Mouse (Mus musculus): ENCODE results near the gene Ndufs8. TPM values are rescaled to one million over a fixed set of nuclear protein-coding genes. Genes with fewer than 3 reads are reported as not detected.

The Ndufs8 gene
- total RNA-seq, 2 experiments from 2014 or later, result 129 to 133 TPM

GRCm38 (mm10) chr19:3898952-3899351 is 13.6 kb downstream of the Ndufs8 start:
- intact Hi-C loops (cut with DNase I), result no loop called here
- no peak overlapping the region for H3K27ac ChIP-seq
- H3K4me3 ChIP-seq, result no peak overlapping the region
- DNase-seq (ENCODE audit: extremely low spot score in 1 of 2, low spot score in 2 of 2), result no peak
- TF ChIP-seq CTCF (IDR thresholded peaks at IDR 0.05), result no peak

GRCm38 (mm10) chr19:3897557-3897956 is 15.0 kb downstream of the Ndufs8 start:
- no peak for DNase-seq (ENCODE audit: extremely low spot score in 1 of 2, low spot score in 2 of 2)
- no peak overlapping the region for H3K4me3 ChIP-seq
- intact Hi-C loops (cut with DNase I), result no loop called here
- no peak for TF ChIP-seq CTCF (IDR thresholded peaks at IDR 0.05)
- no peak overlapping the region for H3K27ac ChIP-seq

GRCm38 (mm10) chr19:3896208-3896607 is 16.4 kb downstream of the Ndufs8 start:
- intact Hi-C loops (cut with DNase I), result no loop called here
- DNase-seq (ENCODE audit: extremely low spot score in 1 of 2, low spot score in 2 of 2), result no peak
- Histone ChIP-seq H3K27ac (peak overlapping the region; percentile 30), H3K4me3 (no peak overlapping the region)
- TF ChIP-seq CTCF (IDR thresholded peaks at IDR 0.05), result no peak

GRCm38 (mm10) chr19:3895171-3895631 is 17.4 kb downstream of the Ndufs8 start:
- H3K27ac ChIP-seq, result peak overlapping the region; percentile 44
- no peak overlapping the region for H3K4me3 ChIP-seq
- no peak for TF ChIP-seq CTCF (IDR thresholded peaks at IDR 0.05)
- intact Hi-C loops (cut with DNase I), result no loop called here
- no peak for DNase-seq (ENCODE audit: extremely low spot score in 1 of 2, low spot score in 2 of 2)

GRCm38 (mm10) chr19:3894294-3894693 is 18.3 kb downstream of the Ndufs8 start:
- DNase-seq (ENCODE audit: extremely low spot score in 1 of 2, low spot score in 2 of 2), result no peak
- no peak for TF ChIP-seq CTCF (IDR thresholded peaks at IDR 0.05)
- intact Hi-C loops (cut with DNase I), result no loop called here
- Histone ChIP-seq H3K27ac (no peak overlapping the region), H3K4me3 (no peak overlapping the region)

GRCm38 (mm10) chr19:3893545-3894116 is 18.9 kb downstream of the Ndufs8 start:
- TF ChIP-seq CTCF (IDR thresholded peaks at IDR 0.05), result no peak
- DNase-seq (ENCODE audit: extremely low spot score in 1 of 2, low spot score in 2 of 2), result no peak

GRCm38 (mm10) chr19:3890181-3890580 is 22.4 kb downstream of the Ndufs8 start:
- DNase-seq (ENCODE audit: extremely low spot score in 1 of 2, low spot score in 2 of 2), result no peak
- peak; percentile 13 for TF ChIP-seq CTCF (IDR thresholded peaks at IDR 0.05)
- H3K27ac ChIP-seq, result no peak overlapping the region
- intact Hi-C loops (cut with DNase I), result no loop called here
- no peak overlapping the region for H3K4me3 ChIP-seq

More at GRCm38 (mm10) chr19:3893545-3894116, 18.9 kb downstream of the Ndufs8 start:
- H3K4me3 ChIP-seq, result no peak overlapping the region
- H3K27ac ChIP-seq, result no peak overlapping the region
- intact Hi-C loops (cut with DNase I), result no loop called here

GRCm38 (mm10) chr19:3889096-3889495 is 23.5 kb downstream of the Ndufs8 start:
- Histone ChIP-seq H3K27ac (no peak overlapping the region), H3K4me3 (no peak overlapping the region)
- no peak for DNase-seq (ENCODE audit: extremely low spot score in 1 of 2, low spot score in 2 of 2)
- no peak for TF ChIP-seq CTCF (IDR thresholded peaks at IDR 0.05)
- intact Hi-C loops (cut with DNase I), result no loop called here

GRCm38 (mm10) chr19:3884325-3884990 is 28.1 kb downstream of the Ndufs8 start:
- no peak for TF ChIP-seq CTCF (IDR thresholded peaks at IDR 0.05)
- Histone ChIP-seq H3K27ac (no peak overlapping the region), H3K4me3 (no peak overlapping the region)
- intact Hi-C loops (cut with DNase I), result no loop called here
- DNase-seq (ENCODE audit: extremely low spot score in 1 of 2, low spot score in 2 of 2), result no peak

- intact Hi-C loops (cut with DNase I), result no loop called here
- DNase-seq (ENCODE audit: extremely low spot score in 1 of 2, low spot score in 2 of 2), result no peak
- TF ChIP-seq CTCF (IDR thresholded peaks at IDR 0.05), result no peak
- no peak overlapping the region for H3K27ac ChIP-seq
- no peak overlapping the region for H3K4me3 ChIP-seq
These were observed 30.4 kb downstream of the Ndufs8 start for GRCm38 (mm10) chr19:3882214-3882613.

GRCm38 (mm10) chr19:3880054-3880848 is 32.3 kb downstream of the Ndufs8 start:
- intact Hi-C loops (cut with DNase I), result no loop called here
- no peak for TF ChIP-seq CTCF (IDR thresholded peaks at IDR 0.05)
- H3K27ac ChIP-seq, result no peak overlapping the region
- H3K4me3 ChIP-seq, result no peak overlapping the region
- DNase-seq (ENCODE audit: extremely low spot score in 1 of 2, low spot score in 2 of 2), result no peak

GRCm38 (mm10) chr19:3875045-3875444 is 37.5 kb downstream of the Ndufs8 start:
- no peak for TF ChIP-seq CTCF (IDR thresholded peaks at IDR 0.05)
- H3K4me3 ChIP-seq, result no peak overlapping the region
- intact Hi-C loops (cut with DNase I), result no loop called here
- no peak for DNase-seq (ENCODE audit: extremely low spot score in 1 of 2, low spot score in 2 of 2)
- H3K27ac ChIP-seq, result no peak overlapping the region

Measured in left cerebral cortex, adult 2 months (tissue).